Mouse (Mus musculus) heart, embryonic 11.5 days (tissue): ENCODE results near the gene Ak5. TPM values are rescaled to one million over a fixed set of nuclear protein-coding genes. Genes with fewer than 3 reads are reported as not detected.

Source experiments
- ATAC-seq: fragments of 200-750 bp; cut with Nextera tagmentation; replicated peaks from 2 replicates; pipeline ENCODE4 v1.8.0; 2017; ENCODE audit warnings: moderate library complexity; ENCODE audit not compliant: insufficient number of reproducible peaks, low FRiP score, low TSS enrichment
- H3K27ac ChIP-seq: fragments of 300-500 bp; sonication (generic); 2 replicates; pipeline ENCODE4 v1.5.1; 2014; ENCODE audit warnings: mild to moderate bottlenecking, low read depth, low read length
- H3K27me3 ChIP-seq: fragments of 300-500 bp; sonication (generic); 2 replicates; pipeline ENCODE4 v1.6.1; 2014; ENCODE audit warnings: mild to moderate bottlenecking, low read length, mixed read lengths; ENCODE audit not compliant: control insufficient read depth, insufficient read depth
- H3K36me3 ChIP-seq: fragments of 300-500 bp; sonication (generic); 2 replicates; pipeline ENCODE4 v1.6.1; 2014; ENCODE audit warnings: mild to moderate bottlenecking, low read length, moderate library complexity, mixed read lengths; ENCODE audit not compliant: control insufficient read depth, insufficient read depth
- H3K4me1 ChIP-seq: fragments of 300-500 bp; sonication (generic); 2 replicates; pipeline ENCODE4 v1.6.1; 2014; ENCODE audit warnings: low read length; ENCODE audit not compliant: control insufficient read depth, insufficient read depth
- H3K4me2 ChIP-seq: fragments of 300-500 bp; sonication (generic); 2 replicates; pipeline ENCODE4 v1.6.1; 2014; ENCODE audit warnings: mild to moderate bottlenecking, moderate library complexity
- H3K4me3 ChIP-seq: fragments of 300-500 bp; sonication (generic); 2 replicates; pipeline ENCODE4 v1.5.1; 2014; ENCODE audit warnings: low read depth, low read length
- H3K9ac ChIP-seq: fragments of 300-500 bp; sonication (generic); 2 replicates; pipeline ENCODE4 v1.6.1; 2014; ENCODE audit warnings: mild to moderate bottlenecking, low read depth, low read length, moderate library complexity
- H3K9me3 ChIP-seq: fragments of 300-500 bp; sonication (generic); replicated peaks from 2 replicates; pipeline ENCODE4 v1.6.1; 2016; ENCODE audit warnings: low read length; ENCODE audit not compliant: control insufficient read depth
- WGBS: fragments of 180-500 bp; shearing (Covaris S2); extraction: QIAGEN DNeasy Blood & Tissue Kit; methylation state at CpG from one replicate; pipeline ENCODE4 v1.1.7; 2014; ENCODE audit not compliant: insufficient replicate concordance; 5-methylcytosine and 5-hydroxymethylcytosine counted together
- polyA plus RNA-seq: library from polyadenylated mRNA; unstranded; fragments of >200 nt; fragmentation: Nextera tagmentation; extraction: Ambion mirVana; gene quantifications from 2 replicates; pipeline ENCODE4 v1.2.1, GENCODE M21; 2014

Gene Ak5
- polyA plus RNA-seq, 1 experiment from 2014 or later = 1.9 TPM

- ATAC-seq = no peak
- H3K4me1 ChIP-seq = peaks cover 13% of the 10 kb centered on the region
- no peak overlapping the region for H3K9ac ChIP-seq
- no peaks in the 10 kb centered on the region for H3K27me3 ChIP-seq
- H3K36me3 ChIP-seq = no peaks in the 10 kb centered on the region
- H3K9me3 ChIP-seq = no peaks in the 10 kb centered on the region
- no peak overlapping the region for H3K4me3 ChIP-seq
- H3K27ac ChIP-seq = peak overlapping the region; percentile 25; the same call in 1 of the 2 replicates
- 44% methylated on average over 9 of the region's 9 CpGs for WGBS
- no peak overlapping the region for H3K4me2 ChIP-seq
Observed at GRCm38 (mm10) chr3:152568455-152569241, 99.5 kb downstream of the Ak5 start.

DNA sequence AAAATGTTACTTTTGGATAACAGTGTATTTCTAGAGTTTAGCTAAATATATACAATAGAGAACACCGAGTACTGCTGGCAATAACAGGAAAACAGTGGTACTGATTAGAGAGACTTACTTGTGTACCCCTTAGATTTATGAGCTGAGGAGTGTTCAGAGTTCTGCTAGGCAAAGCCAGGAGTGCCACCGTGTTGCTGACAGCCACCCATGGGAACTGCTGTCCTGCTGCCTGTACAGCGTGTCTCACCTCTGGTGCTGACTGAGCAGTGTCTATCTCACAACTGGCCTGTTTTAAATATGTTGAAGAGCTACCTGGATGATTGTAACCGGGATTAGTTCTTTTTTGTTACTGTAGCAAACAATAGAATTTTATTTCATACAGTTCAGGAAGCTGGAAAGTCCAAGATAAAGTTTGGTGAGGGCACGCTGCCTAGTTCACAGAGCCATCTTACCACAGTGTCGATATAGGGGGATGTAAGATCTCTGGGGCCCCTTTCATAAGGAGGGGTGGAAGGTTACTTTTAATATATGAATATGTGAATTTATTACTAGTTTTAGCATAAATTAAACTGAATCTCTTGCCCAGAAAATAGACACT lies 103.5 kb downstream of the Ak5 start:
- no peaks in the 10 kb centered on the region for H3K36me3 ChIP-seq
- H3K27me3 ChIP-seq = no peaks in the 10 kb centered on the region
- ATAC-seq = no peak
- no peak overlapping the region for H3K27ac ChIP-seq
- H3K4me3 ChIP-seq = no peak overlapping the region
- H3K4me2 ChIP-seq = no peak overlapping the region
- 62% methylated on average over 6 of the region's 6 CpGs for WGBS
- no peak overlapping the region for H3K9ac ChIP-seq
- no peaks in the 10 kb centered on the region for H3K9me3 ChIP-seq
- H3K4me1 ChIP-seq = peaks cover 13% of the 10 kb centered on the region

DNA sequence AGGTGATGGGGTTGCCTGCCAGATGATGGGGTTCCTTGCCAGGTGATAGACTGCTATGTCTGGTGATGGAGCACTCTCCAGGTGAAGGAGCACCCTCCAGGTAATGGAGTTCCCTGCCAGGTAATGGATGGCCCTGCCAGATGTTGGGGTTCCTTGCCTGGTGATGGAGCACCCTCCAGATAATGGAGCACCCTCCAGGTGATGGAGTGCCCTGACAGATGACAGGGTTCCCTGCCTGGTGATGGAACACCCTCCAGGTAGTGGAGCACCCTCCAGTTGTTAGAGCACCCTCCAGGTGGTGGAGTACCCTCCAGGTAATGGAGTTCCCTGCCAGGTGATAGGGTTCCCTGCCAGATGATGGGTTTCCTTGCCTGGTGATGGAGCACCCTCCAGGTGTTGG lies 104.3 kb downstream of the Ak5 start:
- no peaks in the 10 kb centered on the region for H3K27me3 ChIP-seq
- no peak overlapping the region for H3K4me2 ChIP-seq
- no peaks in the 10 kb centered on the region for H3K36me3 ChIP-seq
- no peak overlapping the region for H3K9ac ChIP-seq
- H3K4me1 ChIP-seq = peaks cover 11% of the 10 kb centered on the region
- ATAC-seq = no peak; the same call in 1 of the 2 replicates
- H3K9me3 ChIP-seq = no peaks in the 10 kb centered on the region
- H3K4me3 ChIP-seq = no peak overlapping the region
- H3K27ac ChIP-seq = no peak overlapping the region

DNA sequence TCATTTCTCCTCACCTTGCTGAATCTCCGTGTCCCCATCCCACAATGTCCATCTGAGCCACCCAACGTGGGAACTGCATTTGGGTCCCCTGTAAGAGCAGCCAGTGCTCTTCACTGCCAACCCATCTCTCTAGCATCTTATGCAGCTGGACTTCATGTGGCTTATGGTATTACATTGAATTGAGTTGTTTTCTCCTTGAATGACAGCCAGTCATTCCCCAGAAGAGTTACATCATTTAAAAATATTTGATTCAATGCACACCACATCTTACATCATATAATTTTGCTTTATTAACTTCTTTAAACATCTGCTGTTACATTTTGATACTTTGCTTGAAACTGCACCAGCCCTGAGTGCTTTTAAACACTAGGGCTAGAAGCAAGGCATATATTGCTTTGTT lies 106.5 kb downstream of the Ak5 start:
- WGBS = 72% methylated on average over 2 of the region's 2 CpGs
- Histone ChIP-seq H3K4me1 (no peaks in the 10 kb centered on the region), H3K9ac (no peak overlapping the region), H3K27ac (no peak overlapping the region), H3K36me3 (no peaks in the 10 kb centered on the region), H3K27me3 (no peaks in the 10 kb centered on the region), H3K4me2 (no peak overlapping the region), H3K4me3 (no peak overlapping the region), H3K9me3 (no peaks in the 10 kb centered on the region)
- no peak for ATAC-seq

GRCm38 (mm10) chr3:152559295-152559694 lies 108.9 kb downstream of the Ak5 start:
- H3K36me3 ChIP-seq = no peaks in the 10 kb centered on the region
- no peak overlapping the region for H3K27ac ChIP-seq
- no peaks in the 10 kb centered on the region for H3K4me1 ChIP-seq

DNA sequence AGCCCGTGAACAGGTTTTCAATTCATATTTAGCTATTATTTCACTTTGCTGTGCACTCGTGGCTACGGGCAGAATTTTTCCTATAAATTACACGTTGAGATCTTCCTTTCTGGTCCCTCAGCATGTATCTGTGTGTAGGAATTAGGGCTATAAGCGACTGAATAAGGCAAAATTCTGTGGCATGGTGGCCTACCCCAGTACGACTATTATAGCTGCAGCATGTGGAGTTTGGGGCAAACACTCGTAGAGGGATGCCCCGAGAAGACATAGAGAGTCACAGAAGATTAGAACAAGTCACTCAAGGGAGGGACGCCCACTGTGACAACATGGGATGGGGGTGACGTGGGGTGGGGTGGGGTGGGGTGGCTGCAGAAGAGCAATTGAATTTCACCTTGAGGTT lies 110.1 kb downstream of the Ak5 start:
- Histone ChIP-seq H3K4me1 (no peaks in the 10 kb centered on the region), H3K27me3 (no peaks in the 10 kb centered on the region), H3K4me2 (no peak overlapping the region), H3K36me3 (no peaks in the 10 kb centered on the region), H3K27ac (no peak overlapping the region), H3K4me3 (no peak overlapping the region), H3K9ac (no peak overlapping the region), H3K9me3 (no peaks in the 10 kb centered on the region)
- no peak for ATAC-seq
- WGBS = 57% methylated on average over 10 of the region's 10 CpGs

More at GRCm38 (mm10) chr3:152559295-152559694, 108.9 kb downstream of the Ak5 start:
- Histone ChIP-seq H3K9me3 (no peaks in the 10 kb centered on the region), H3K4me2 (no peak overlapping the region), H3K27me3 (no peaks in the 10 kb centered on the region), H3K9ac (no peak overlapping the region), H3K4me3 (no peak overlapping the region)
- 26% methylated on average over 4 of the region's 4 CpGs for whole genome bisulfite sequencing
- no peak for ATAC-seq

- no peak overlapping the region for H3K4me2 ChIP-seq
- 39% methylated on average over 12 of the region's 12 CpGs for WGBS
- H3K9ac ChIP-seq = no peak overlapping the region
- H3K4me1 ChIP-seq = no peaks in the 10 kb centered on the region
- H3K4me3 ChIP-seq = no peak overlapping the region
- H3K36me3 ChIP-seq = no peaks in the 10 kb centered on the region
- H3K27ac ChIP-seq = no peak overlapping the region
- no peaks in the 10 kb centered on the region for H3K27me3 ChIP-seq
- ATAC-seq = peak; percentile 82
- no peaks in the 10 kb centered on the region for H3K9me3 ChIP-seq
Observed at GRCm38 (mm10) chr3:152557659-152558058, 110.5 kb downstream of the Ak5 start.

GRCm38 (mm10) chr3:152556919-152557318 lies 111.2 kb downstream of the Ak5 start:
- Histone ChIP-seq H3K9me3 (no peaks in the 10 kb centered on the region), H3K27me3 (no peaks in the 10 kb centered on the region), H3K36me3 (no peaks in the 10 kb centered on the region), H3K4me3 (no peak overlapping the region), H3K4me1 (no peaks in the 10 kb centered on the region), H3K4me2 (no peak overlapping the region), H3K9ac (no peak overlapping the region), H3K27ac (no peak overlapping the region)
- 89% methylated on average over 3 of the region's 3 CpGs for WGBS
- ATAC-seq = no peak

DNA sequence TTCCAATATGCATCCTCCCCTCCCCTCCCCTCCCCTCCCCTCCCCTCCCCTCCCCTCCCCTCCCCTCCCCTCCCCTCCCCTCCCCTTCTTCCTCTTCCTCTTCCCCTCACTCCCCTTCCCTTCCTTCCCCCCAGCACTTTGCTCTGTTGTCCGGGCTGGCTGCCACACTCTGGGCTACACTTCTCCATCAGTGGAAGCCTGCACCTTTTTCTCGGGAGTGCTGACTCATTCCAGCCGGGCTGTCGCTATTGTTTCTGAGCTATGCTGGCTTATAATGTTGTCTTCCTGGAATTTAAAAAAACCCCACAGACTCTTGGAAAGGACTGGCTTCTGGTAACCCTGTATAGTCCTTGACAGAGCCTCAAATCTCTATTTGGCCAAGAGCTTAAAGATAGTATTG lies 111.7 kb downstream of the Ak5 start:
- 32% methylated on average over 3 of the region's 4 CpGs for WGBS
- Histone ChIP-seq H3K4me2 (no peak overlapping the region), H3K27me3 (no peaks in the 10 kb centered on the region), H3K4me1 (no peaks in the 10 kb centered on the region), H3K36me3 (no peaks in the 10 kb centered on the region), H3K27ac (no peak overlapping the region), H3K9me3 (no peaks in the 10 kb centered on the region), H3K9ac (no peak overlapping the region), H3K4me3 (no peak overlapping the region)
- no peak for ATAC-seq
